Mouse (Mus musculus): ENCODE results near the gene Unc5cl.

DNA sequence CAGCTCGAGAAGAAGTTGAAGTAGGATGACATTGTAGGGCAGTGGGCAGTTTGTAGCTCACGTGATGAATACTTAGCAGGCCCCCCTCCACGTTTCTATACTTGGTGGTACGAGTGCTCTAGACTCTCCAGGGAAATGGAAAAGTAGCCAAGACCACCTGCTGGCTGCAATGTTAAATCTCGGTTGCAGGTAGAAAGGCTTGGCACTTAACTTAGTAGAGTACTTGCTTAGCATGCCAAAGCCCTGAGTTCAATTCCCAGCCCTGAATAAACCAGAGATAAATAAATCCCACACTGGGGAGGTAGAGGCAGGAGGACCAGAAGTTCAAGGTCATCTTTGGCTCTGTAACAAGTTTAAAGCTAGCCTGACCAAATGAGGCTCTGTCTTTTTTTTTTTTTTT lies 20.2 kb upstream of the Unc5cl start:
- TF ChIP-seq POLR2A (IDR thresholded peaks at IDR 0.05; ENCODE audit: extremely low read depth, insufficient read depth, low read length), result no peak
- no peak for TF ChIP-seq CTCF (IDR thresholded peaks at IDR 0.05; ENCODE audit: low read depth, low read length)

All from liver, adult 2 months (tissue).